Mouse (Mus musculus): ENCODE measurements at regions not wholly inside any gene's neighbourhood (a gene's known extent, or its start where the extent isn't known, plus 50 kb on each side); places are given as distances from the start of the nearest gene placed in this dataset.

DNA sequence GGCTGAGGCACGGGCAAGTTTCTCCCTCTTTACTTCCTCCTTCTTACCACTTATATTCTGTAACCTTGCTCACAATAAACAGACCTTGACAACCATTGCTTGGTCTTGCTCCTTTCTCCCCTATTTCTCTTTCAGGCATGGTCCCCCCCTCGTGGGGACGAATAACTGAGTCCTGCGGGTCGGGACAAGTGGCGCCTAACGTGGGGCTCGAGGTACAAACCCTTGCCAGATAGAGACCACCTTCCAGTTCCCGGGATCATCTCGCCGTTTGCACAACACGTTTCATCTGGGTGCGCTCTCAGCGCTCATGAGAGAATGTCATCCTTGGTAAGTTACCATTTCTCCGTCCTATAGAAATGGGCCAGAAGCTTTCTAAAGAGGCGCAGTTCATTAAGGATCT, 79.6 kb upstream of the Foxn3 start:
- DNase-seq (ENCODE audit: low spot score) = no peak

DNA sequence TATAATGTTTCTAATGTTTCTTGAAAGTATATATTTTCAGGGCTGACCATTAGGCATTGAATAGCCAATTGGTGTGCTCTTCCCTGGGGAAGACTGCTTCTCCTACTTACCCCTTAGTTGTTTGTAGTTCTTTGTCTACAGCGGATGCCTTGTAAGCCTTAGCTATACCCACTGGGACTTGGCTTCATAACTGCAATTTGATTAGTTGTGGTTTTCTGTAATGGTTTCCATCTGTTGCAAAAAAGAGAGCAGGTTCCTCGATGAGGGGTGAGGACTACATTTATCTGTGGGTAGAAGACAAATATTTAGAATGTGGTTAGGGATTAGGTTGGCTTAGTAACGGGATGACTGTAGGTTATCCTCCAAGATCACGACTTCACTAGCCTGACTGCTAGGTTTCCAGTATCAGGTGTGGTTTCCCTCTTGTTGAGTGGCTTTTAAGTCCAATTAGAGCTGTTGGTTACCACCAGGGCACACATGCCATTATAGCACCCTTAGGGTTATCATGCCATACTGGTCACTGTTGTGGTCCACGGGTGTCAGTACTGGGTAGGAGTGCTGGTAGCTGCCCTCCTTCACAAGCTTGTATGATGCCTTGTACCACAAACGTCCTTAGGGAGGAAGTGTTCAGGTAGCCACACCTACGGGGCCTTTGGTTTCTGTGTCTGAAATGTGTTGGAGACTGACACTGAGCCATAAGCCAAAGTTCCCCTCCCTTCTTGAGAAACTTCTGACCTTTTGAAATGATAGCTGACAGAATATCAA, 78.9 kb upstream of the Foxn3 start:
- DNase-seq (ENCODE audit: low spot score) = no peak

DNA sequence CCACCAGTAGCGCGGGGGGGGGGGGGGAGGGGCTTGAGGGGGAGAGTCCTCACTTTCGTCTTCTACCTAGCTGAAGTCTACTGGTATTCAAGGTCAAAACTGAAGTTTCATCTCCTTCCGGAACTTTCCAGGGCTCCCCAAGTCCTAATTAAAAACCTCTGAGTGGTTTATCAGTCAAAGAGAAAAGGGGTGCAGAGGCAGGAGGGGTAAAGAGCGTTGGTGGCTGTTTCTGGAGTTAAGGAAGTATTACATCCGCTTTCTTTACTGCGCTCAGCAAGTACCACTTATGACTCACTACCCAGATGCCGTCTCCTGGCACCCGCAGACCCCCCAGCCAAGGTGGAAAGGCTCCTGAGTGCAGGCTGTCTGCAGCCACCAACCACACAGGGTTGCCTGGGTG, 77.9 kb upstream of the Foxn3 start:
- no peak for DNase-seq (ENCODE audit: low spot score)

DNA sequence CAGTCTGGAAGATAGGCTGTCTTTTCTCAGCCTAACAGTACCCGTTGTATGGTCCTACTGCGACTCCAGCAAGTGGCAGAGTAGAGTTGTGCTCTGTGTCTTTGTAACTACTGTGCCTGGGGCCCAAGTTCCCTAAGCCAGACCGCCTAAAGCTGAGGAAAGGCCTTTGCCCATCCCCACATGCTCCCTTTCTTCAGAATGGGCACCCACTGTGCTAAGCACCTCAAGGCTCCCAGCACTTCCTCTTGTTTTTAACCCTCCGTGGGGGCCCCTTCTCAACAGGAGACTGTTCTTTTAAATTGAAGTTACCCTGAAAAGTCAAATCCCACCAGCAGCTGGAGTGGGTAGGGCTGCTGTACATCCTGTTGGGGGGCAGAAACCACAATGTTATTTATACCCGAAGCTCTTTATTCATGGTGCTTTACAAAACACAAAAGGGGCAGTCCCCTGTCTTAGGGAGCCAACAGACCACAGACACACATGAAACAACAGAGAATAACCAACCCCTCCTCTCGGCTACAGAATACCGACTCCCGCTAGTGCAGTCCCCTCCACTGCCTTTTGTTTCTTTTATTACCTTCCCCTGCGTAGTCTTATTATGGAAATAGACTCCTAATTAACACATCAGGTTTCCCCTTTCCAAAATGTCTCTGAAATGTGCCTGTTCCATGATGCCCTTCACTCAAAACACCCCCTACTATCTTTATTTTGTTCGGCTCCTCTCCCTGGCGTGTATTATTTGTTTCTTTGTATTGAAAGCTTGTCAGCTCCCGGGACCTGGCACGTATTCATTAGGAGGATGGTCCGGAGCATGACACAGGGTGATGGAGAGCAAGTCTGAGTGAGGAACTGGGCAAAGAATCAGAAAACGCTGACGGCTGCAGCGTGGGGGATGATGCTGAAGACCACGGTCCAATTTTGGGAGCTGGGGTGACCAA, 77.1 kb upstream of the Foxn3 start:
- no peak for DNase-seq (ENCODE audit: low spot score)

DNA sequence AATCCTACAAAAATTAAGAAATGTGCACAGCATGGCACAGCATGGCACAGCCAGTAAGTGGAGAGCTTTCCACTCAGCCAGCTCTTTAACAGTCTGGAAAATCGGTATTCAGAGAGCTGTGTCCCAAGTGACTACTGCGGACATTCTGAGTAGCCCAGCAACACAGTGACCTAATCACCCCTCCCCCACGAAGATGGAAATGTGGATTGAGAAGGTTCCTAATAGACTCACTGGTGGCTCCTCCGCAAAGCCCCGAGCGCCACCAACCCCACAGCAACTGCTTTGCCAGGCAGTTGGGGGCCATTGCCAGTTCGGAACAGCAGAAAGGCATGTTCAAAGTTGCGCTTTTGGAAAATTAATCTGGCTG, 76.4 kb upstream of the Foxn3 start:
- DNase-seq (ENCODE audit: low spot score) = no peak

DNA sequence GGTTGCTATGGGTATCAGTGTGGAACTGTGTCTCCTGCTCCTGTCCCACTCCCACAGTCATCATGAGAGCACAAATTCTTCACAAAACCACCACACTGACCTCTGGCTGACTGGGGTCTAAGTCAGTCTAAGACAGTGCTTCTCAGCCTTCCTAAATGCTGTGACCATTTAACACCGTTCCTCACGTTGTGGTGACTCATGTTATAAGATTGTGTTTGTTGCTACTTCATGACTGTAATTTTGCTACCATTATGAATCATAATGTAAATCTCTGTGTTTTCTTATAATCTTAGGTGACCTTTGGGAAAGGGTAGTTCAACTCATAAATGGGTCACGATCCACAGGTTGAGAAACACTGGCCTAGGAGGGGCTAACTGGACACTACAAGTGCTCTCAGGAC, 75.7 kb upstream of the Foxn3 start:
- no peak for DNase-seq (ENCODE audit: low spot score)

DNA sequence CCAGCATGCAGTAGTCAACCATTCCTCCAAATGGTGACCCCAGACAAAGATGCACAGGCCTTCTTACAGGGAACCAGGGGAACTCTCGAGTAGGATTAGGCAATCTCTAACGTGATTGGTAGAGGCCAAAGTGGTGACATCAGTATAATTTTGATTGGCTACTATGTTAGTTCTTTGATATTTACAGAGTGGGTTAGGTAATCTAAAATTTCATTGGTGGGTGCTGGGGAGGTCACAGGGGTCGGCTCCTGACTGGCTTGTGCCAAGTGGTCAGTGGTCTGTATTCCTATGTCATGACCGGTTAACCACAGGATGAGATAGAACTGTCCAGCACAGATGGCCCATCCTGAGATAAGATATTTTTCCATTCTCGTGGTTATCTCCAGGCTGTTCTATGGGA, 74.6 kb upstream of the Foxn3 start:
- DNase-seq (ENCODE audit: low spot score) = no peak

DNA sequence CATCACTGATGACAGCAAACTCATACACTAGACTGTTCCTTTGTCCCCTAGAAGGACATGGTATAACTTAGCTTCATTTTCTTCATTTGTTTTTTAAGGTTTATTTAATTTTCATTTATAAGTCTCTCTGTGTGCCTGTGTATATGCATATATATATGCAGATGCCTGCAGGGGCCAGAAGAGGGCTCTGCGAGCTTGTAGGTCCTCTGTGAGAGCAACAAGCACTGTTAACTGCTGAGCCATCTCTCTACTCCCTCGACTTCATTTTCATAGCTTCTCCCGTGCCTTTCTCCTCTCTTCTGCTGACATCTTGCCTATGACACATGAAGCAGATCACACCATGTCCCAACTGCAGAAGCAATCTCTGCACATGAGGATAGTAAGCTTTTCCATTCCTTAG, 72.9 kb upstream of the Foxn3 start:
- no peak for DNase-seq (ENCODE audit: low spot score)

DNA sequence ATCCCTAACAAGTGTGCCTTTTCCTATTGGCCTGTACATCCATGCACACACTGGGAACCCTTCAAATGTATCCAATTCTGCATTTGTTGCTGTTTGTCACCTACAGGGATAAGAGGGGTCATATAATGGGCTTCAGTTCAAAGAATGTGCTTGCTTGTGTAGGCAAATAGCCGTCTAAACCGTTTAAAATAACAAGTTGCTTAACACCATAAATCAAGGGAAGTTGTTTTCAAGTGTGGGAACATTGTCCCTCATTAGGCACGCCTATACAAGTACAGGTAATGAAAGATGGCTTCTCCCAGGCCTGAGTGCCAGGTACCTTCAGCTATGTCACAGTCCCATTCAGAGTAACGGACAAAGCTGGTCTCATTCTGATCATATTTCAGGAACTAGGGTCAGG, 72.0 kb upstream of the Foxn3 start:
- no peak for DNase-seq (ENCODE audit: low spot score)

DNA sequence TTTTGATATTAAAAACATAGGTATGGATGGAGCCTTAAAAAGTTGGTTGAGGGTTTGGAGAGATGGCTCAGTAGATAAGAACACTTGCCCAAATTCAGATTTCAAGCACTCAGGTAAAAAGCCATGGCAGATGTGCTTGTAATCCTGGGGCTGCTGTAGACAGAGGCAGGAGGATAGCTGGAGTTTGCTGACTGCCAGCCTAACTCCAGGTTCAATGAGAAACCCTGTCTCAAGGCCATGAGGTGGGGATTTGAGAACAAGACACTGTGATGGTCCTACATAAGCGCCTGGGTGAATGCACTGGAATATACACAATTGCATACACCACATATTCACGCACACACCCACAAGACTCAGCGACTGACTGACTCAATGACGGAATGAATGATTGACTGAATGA, 71.3 kb upstream of the Foxn3 start:
- DNase-seq (ENCODE audit: low spot score) = no peak

DNA sequence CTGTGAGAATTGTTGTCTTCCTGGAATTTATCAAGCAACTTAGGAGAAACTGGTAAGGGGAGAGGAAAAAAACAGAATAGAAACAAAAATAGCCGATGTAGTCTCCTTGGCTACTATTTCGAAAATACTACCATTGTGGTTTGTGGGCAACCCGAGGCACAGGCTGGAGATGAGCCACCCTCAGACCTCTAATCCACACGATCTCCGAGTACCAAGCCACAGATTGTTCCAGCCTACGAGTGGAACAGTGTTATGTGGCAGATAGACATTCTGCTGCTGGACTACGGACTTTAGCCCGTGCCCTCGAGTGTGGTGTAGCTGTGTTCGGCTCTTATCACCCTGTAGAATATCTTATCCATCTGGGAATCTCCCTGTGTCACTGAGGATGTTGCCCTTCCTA, 70.3 kb upstream of the Foxn3 start:
- DNase-seq (ENCODE audit: low spot score) = no peak

DNA sequence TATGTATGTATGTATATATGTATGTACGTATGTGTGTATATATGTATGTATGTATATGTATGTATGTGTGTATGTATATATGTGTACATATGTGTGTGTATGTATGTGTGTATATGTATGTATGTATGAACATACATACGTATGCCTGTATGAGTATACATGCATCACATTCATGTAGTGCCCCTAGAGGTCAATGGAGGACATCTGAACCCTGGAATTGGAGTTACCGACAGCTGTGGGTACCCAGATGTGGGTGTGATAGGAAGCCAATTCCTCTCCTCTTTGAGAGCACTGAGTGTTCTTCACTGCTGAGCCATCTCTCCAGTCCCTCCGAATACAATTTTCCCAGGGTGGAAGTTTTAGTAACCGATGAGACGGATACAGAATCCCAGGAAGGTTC, 69.6 kb upstream of the Foxn3 start:
- DNase-seq (ENCODE audit: low spot score) = no peak

DNA sequence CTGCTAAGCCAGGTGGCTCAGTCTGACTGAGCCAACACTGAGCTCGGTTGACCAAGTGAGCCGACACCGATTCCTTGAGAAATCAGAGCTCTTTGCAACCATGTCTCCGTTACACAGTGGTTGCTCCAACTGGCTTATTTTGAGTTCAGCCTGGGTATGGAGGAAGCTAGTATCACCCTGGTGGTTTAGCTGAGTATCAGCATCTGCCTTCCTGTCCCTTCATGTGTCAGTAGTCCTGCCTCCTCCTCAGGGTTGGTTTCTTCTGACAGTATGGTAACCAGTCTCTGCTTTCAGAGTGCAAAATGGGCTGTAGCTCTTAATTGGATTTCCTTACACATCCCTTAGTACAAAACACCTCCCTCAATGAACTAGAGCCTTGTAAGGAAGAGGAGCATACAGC, 66.2 kb upstream of the Foxn3 start:
- DNase-seq (ENCODE audit: low spot score) = no peak

DNA sequence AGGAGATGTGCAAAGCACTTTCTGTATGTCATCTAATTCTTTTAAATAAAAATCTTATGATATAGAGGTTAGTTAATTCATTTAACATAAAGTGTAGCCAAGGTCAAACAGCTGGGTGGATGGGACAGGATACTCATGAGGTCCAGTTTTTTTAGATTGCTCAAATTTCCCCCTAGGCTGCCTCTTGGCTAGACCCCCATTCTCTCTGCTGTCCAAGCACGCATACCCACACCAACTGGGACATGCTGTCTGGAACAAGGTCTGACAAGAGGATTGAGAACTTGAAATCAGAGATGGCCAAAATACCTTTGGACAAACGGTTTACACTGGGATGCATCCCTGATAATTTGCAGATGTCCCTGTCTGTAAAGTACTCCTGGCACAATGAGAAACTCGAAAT, 65.0 kb upstream of the Foxn3 start:
- DNase-seq (ENCODE audit: low spot score) = no peak

DNA sequence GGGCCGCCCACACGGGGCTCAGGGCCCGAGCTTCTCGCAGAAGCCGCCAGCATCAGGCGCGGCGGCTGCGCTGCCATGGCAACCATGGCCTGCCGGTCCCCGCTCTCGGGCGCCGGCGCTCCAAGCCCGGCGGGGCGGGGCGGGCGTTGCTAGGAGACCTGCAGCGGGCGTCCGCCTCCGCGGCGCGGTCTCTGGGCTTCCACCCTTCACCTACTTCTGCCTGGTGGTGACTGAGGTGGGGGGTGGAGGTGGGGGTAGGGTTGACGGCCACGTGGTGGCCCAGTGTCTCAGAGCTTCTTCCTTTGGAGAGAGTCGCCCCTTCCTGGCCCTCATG, 64.5 kb upstream of the Foxn3 start:
- DNase-seq (ENCODE audit: low spot score) = peak; percentile 85

DNA sequence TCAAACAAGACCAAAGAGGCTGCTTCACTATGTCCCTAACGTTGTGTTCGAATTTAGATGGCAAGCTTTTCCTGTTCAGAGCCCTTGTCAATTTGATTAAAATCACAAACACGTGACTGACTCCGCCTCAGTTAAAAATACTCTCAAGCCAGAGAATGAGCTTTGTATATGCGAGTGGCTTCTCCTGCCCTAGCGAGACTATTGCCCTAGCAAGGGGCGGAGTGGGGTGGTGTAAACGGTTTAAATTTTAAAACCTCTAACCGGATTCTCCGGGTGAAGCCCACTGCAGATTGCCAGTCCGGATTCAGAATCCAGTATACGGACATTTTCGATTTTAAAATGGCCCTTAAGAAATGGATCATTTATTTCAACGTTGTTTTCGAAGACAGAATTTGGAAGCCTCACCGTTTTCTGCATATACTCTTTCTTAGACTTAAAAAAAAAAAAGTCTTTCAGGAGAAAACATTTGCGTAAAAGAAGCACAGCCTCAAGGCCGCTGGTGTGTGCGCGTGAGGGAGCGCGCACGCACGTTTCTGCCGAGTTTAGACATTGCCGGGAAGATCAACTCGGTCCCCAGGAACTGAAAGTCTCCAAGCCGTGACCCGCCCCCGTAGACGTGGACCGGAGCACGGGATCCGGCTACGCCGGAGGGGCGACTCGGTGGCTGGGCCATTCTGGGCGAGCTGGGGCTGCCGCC, 64.0 kb upstream of the Foxn3 start:
- peak; percentile 5 for DNase-seq (ENCODE audit: low spot score)

DNA sequence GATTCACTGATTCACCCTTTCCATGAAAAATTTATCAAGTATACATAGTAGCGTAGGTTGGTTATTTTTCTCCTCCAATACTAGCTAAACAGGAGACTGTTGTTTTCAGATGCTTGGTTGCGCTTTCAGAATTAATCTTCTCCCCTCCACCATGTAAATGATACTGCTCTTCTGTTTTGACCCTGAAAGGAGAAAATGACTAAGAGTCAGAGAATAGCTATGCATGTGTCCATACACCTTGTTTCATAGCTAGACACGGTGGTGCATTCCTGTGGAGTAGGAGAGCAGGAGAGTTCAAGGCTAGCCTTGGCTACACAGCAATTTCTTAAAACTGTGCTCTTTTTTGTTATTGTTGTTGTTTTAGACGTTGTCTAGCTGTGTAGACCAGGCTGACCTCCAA, 62.8 kb upstream of the Foxn3 start:
- no peak for DNase-seq (ENCODE audit: low spot score)

DNA sequence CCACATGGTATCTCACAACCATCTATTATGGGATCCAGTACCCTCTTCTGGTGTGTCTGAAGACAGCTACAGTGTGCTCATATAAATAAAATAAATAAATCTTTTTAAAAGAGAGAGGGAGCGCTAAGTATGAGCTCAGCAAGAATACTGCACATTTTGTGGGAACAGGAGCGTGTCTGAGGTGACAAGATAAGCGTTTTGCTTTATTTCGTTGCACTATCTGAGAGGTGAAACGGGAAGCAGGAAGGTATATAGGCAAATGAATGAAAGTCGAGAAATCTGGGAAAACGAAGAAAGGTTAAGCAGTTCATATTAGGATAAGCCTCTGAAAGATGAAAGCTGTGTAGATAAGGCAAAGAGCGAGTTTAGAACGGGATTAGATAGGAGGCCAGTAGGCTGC, 61.7 kb upstream of the Foxn3 start:
- no peak for DNase-seq (ENCODE audit: low spot score)

DNA sequence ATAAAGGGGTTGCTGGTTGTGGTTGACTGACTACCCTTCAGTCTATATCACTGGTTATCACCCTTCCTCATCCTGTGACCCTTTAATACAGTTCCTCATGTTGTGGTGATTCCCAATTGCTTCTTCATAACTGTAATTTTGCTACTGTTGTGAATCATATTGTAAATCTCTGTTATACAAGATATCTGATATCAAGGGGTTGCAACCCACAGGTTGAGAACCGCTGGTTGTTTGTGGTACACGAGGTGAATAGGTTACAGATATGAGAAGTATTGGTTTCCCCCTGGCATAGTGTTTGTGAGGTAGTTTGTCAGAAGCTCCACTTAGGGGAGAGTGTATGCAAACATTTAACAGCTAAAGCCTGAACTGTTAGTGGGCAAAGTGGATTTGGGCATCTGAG, 58.9 kb upstream of the Foxn3 start:
- no peak for DNase-seq (ENCODE audit: low spot score)

DNA sequence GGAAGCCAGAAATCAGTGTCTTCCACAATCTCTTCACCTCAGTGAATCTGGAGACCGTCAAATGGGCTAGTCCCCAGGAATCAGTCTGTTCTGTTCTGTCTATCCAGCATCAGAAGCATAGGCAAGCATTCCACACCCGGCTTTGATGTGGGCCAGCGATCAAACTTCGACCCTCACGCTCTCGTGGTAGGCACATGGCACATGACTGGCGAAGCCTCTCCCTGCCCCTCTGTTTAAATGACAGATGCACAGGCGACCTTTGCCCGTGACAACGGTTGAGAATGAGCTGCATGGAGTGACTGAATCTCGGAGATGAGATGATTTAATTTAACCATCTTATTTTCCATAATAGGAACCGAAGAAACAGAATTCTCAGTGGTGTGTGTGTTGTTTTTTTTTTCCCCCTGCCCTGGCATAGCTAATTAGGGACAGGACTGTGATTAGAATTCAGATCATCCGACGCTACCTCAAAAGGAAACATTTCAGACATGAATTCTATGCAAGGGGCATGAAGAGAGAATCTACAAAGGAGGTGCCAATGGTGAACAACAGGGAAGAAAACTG, 53.9 kb upstream of the Foxn3 start:
- no peak for DNase-seq (ENCODE audit: low spot score)

DNA sequence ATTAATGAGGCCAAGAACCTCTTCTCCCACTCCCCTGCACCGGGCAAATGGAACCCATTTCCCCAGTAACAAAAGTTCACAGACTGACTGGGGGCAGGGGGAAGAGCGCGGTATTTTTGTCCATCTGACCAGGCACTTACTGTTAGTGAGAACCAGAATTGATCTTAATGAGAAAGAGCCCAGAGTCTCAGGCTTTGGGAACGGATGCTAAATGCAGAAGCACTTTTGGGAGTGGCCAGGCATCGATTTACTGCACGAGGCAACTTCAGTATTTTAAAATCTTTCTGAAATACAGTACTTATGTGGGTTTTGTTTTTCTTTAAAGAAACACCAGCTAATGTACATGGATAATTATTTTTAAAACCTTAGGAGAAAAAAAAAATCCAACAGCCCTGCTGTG, 51.0 kb upstream of the Foxn3 start:
- no peak for DNase-seq (ENCODE audit: low spot score)
